Comparison of ENCODE assay signal across 14 mouse cellular contexts in genomic region chr10:44381948-44382347, GRCm38 (mm10).
DNase-seq lines count a peak whose midpoint lies in the region; ATAC-seq lines count a peak whose summit lies in the region.
"Had no signal": no experiment of that assay in that cellular context is flagged by ENCODE, and none has a peak within 500 bp of the region (broad histone marks: within the 10 kb centered on the region; RNA-seq: fewer than 3 reads in every experiment).

No protein-coding gene starts in this region.

- H3K4me1 ChIP-seq in hindbrain, embryonic 14.5 days (replicated peaks; ENCODE audit: control insufficient read depth, insufficient read depth, low read length) = peaks cover 12% of the 10 kb centered on the region
- H3K4me1 ChIP-seq in hindbrain, embryonic 11.5 days (replicated peaks; ENCODE audit: control insufficient read depth, insufficient read depth, low read length) = no peaks in the 10 kb centered on the region
- peaks cover 8% of the 10 kb centered on the region; the same call in 1 of the 2 replicates for H3K4me1 ChIP-seq in midbrain, embryonic 12.5 days
- no peaks in the 10 kb centered on the region for H3K4me1 ChIP-seq in midbrain, embryonic 11.5 days (ENCODE audit: control insufficient read depth, insufficient read depth, low read length)
- peaks cover 16% of the 10 kb centered on the region for H3K4me1 ChIP-seq in neural tube, embryonic 15.5 days
- H3K4me1 ChIP-seq: neural tube, embryonic 12.5 days had no signal

- H3K36me3 ChIP-seq in hindbrain, embryonic 14.5 days (replicated peaks; ENCODE audit: control insufficient read depth, insufficient read depth) = no peaks in the 10 kb centered on the region
- no peaks in the 10 kb centered on the region for H3K36me3 ChIP-seq in hindbrain, embryonic 11.5 days (ENCODE audit: control insufficient read depth, insufficient read depth, low read length)
- H3K36me3 ChIP-seq in midbrain, embryonic 12.5 days = no peaks in the 10 kb centered on the region
- no peaks in the 10 kb centered on the region for H3K36me3 ChIP-seq in midbrain, embryonic 11.5 days (ENCODE audit: control insufficient read depth, insufficient read depth, low read length)
- no peaks in the 10 kb centered on the region for H3K36me3 ChIP-seq in neural tube, embryonic 15.5 days
- H3K36me3 ChIP-seq: liver, embryonic 12.5 days; neural tube, embryonic 12.5 days; stomach, embryonic 15.5 days had no signal

- DNase-seq in cerebellum, postnatal 14 days = no peak
- DNase-seq in hindbrain, embryonic 14.5 days (ENCODE audit: low spot score) = no peak
- DNase-seq in hindbrain, embryonic 11.5 days (ENCODE audit: low spot score) = no peak
- DNase-seq in midbrain, embryonic 11.5 days (ENCODE audit: low spot score, missing footprints) = no peak
- DNase-seq in embryo, embryonic 9.5 days (ENCODE audit: extremely low spot score) = no peak

- ATAC-seq in cerebellum, adult (ENCODE audit: insufficient number of reproducible peaks, low FRiP score, low TSS enrichment) = 0 out of 2 replicates have a peak, but pooled peaks have one; percentile 1
- 0 out of 2 replicates have a peak, but pooled peaks have one; percentile 5 for ATAC-seq in hindbrain, embryonic 14.5 days (ENCODE audit: low FRiP score)
- no peak for ATAC-seq in hindbrain, embryonic 11.5 days (ENCODE audit: low FRiP score)
- 0 out of 2 replicates have a peak, but pooled peaks have one; percentile 12 for ATAC-seq in midbrain, embryonic 12.5 days (ENCODE audit: low FRiP score, low read depth)
- no peak for ATAC-seq in midbrain, embryonic 11.5 days (ENCODE audit: low FRiP score)
- no peak for ATAC-seq in neural tube, embryonic 15.5 days (ENCODE audit: low FRiP score)
- ATAC-seq: inflammation-experienced regulatory T-cells, adult 6 months; liver, embryonic 12.5 days had no signal

- H3K9me3 ChIP-seq in hindbrain, embryonic 14.5 days (ENCODE audit: control insufficient read depth, low read length) = no peaks in the 10 kb centered on the region
- no peaks in the 10 kb centered on the region for H3K9me3 ChIP-seq in hindbrain, embryonic 11.5 days (ENCODE audit: control insufficient read depth, low read length)
- H3K9me3 ChIP-seq in midbrain, embryonic 12.5 days = no peaks in the 10 kb centered on the region
- H3K9me3 ChIP-seq in midbrain, embryonic 11.5 days (ENCODE audit: control insufficient read depth, low read length) = no peaks in the 10 kb centered on the region
- no peaks in the 10 kb centered on the region for H3K9me3 ChIP-seq in neural tube, embryonic 15.5 days (replicated peaks)
- H3K9me3 ChIP-seq: liver, embryonic 12.5 days; neural tube, embryonic 12.5 days; stomach, embryonic 15.5 days had no signal

- no peak overlapping the region for H3K27ac ChIP-seq in hindbrain, embryonic 14.5 days
- H3K27ac ChIP-seq in hindbrain, embryonic 11.5 days (ENCODE audit: low read depth, low read length) = no peak overlapping the region
- H3K27ac ChIP-seq in midbrain, embryonic 12.5 days (replicated peaks) = no peak overlapping the region
- no peak overlapping the region for H3K27ac ChIP-seq in midbrain, embryonic 11.5 days (ENCODE audit: low read depth, low read length)
- peak overlapping the region; percentile 54; the same call in 1 of the 2 replicates for H3K27ac ChIP-seq in neural tube, embryonic 15.5 days (replicated peaks)
- H3K27ac ChIP-seq: liver, embryonic 12.5 days; neural tube, embryonic 12.5 days had no signal

- WGBS in hindbrain, embryonic 14.5 days = 89% methylated on average over 12 of the region's 12 CpGs
- 90% methylated on average over 12 of the region's 12 CpGs for WGBS in hindbrain, embryonic 11.5 days
- 89% methylated on average over 12 of the region's 12 CpGs for WGBS in midbrain, embryonic 12.5 days
- 90% methylated on average over 12 of the region's 12 CpGs for WGBS in midbrain, embryonic 11.5 days
- 87% methylated on average over 12 of the region's 12 CpGs for WGBS in neural tube, embryonic 15.5 days

- H3K4me2 ChIP-seq in hindbrain, embryonic 14.5 days (replicated peaks) = no peak overlapping the region
- no peak overlapping the region for H3K4me2 ChIP-seq in hindbrain, embryonic 11.5 days (replicated peaks; ENCODE audit: low read depth, low read length)
- no peak overlapping the region for H3K4me2 ChIP-seq in midbrain, embryonic 12.5 days (replicated peaks)
- no peak overlapping the region for H3K4me2 ChIP-seq in midbrain, embryonic 11.5 days
- no peak overlapping the region for H3K4me2 ChIP-seq in neural tube, embryonic 15.5 days
- H3K4me2 ChIP-seq: liver, embryonic 12.5 days; neural tube, embryonic 12.5 days; stomach, embryonic 15.5 days had no signal

- no peak overlapping the region for H3K9ac ChIP-seq in hindbrain, embryonic 14.5 days
- no peak overlapping the region for H3K9ac ChIP-seq in hindbrain, embryonic 11.5 days (ENCODE audit: low read depth, low read length)
- no peak overlapping the region for H3K9ac ChIP-seq in midbrain, embryonic 12.5 days (replicated peaks)
- no peak overlapping the region for H3K9ac ChIP-seq in midbrain, embryonic 11.5 days (ENCODE audit: low read length)
- H3K9ac ChIP-seq in neural tube, embryonic 15.5 days (replicated peaks) = no peak overlapping the region
- H3K9ac ChIP-seq: liver, embryonic 12.5 days; neural tube, embryonic 12.5 days; stomach, embryonic 15.5 days had no signal

- no peak overlapping the region for H3K4me3 ChIP-seq in hindbrain, embryonic 14.5 days (replicated peaks; ENCODE audit: low read length)
- no peak overlapping the region for H3K4me3 ChIP-seq in hindbrain, embryonic 11.5 days (ENCODE audit: low read depth, low read length)
- H3K4me3 ChIP-seq in midbrain, embryonic 12.5 days = no peak overlapping the region
- H3K4me3 ChIP-seq in midbrain, embryonic 11.5 days (ENCODE audit: low read depth, low read length) = no peak overlapping the region
- H3K4me3 ChIP-seq in neural tube, embryonic 15.5 days (replicated peaks) = no peak overlapping the region
- H3K4me3 ChIP-seq: gastrocnemius, adult 2 months; layer of hippocampus, adult 2 months; liver, embryonic 12.5 days; neural tube, embryonic 12.5 days; stomach, embryonic 15.5 days had no signal

- H3K27me3 ChIP-seq in hindbrain, embryonic 14.5 days (ENCODE audit: control insufficient read depth, insufficient read depth, low read length) = no peaks in the 10 kb centered on the region
- no peaks in the 10 kb centered on the region for H3K27me3 ChIP-seq in hindbrain, embryonic 11.5 days (ENCODE audit: control insufficient read depth, insufficient read depth, low read length)
- H3K27me3 ChIP-seq in midbrain, embryonic 12.5 days = no peaks in the 10 kb centered on the region; the same call in 1 of the 2 replicates
- no peaks in the 10 kb centered on the region for H3K27me3 ChIP-seq in midbrain, embryonic 11.5 days (ENCODE audit: control insufficient read depth, insufficient read depth, low read length)
- H3K27me3 ChIP-seq in neural tube, embryonic 15.5 days (replicated peaks) = no peaks in the 10 kb centered on the region
- H3K27me3 ChIP-seq: neural tube, embryonic 12.5 days; stomach, embryonic 15.5 days had no signal

Comparison
In these comparisons a context has a peak if more than half of its experiments do, and no peak if none do; other contexts are left out.
1. ATAC-seq: peak in cerebellum, adult (single experiment), hindbrain, embryonic 14.5 days (single experiment) and midbrain, embryonic 12.5 days (single experiment); none in hindbrain, embryonic 11.5 days (single experiment), midbrain, embryonic 11.5 days (single experiment) and neural tube, embryonic 15.5 days (single experiment).